Mouse (Mus musculus) myocyte (in vitro differentiated cells): Measurements from ENCODE around the gene Plxna2.

Source experiments
- E2F4 ChIP-seq: IDR thresholded peaks from one replicate; pipeline ENCODE4 v1.6.1; 2011; ENCODE audit warnings: mild to moderate bottlenecking, control low read depth, moderate library complexity; ENCODE audit not compliant: insufficient read depth
- MYOG ChIP-seq, 3 experiments: IDR thresholded peaks; one replicate each; pipeline ENCODE4 v1.6.1; 2011; ENCODE audit warnings: control low read depth in 2 of 3, low read depth in 2 of 3, mild to moderate bottlenecking in 2 of 3; ENCODE audit not compliant: insufficient read length in 2 of 3, control insufficient read depth in 1 of 3, insufficient read depth in 1 of 3
- POLR2A ChIP-seq: IDR thresholded peaks from one replicate; pipeline ENCODE4 v1.6.1; 2011; ENCODE audit warnings: low read depth, mild to moderate bottlenecking, control low read depth, moderate library complexity; ENCODE audit not compliant: insufficient read length

GRCm38 (mm10) chr1:194795316-194795715 lies 177.3 kb downstream of the Plxna2 start:
- TF ChIP-seq E2F4 = no peak
- TF ChIP-seq MYOG (IDR thresholded peaks at IDR 0.05; ENCODE audit: control insufficient read depth in 1 of 3, insufficient read depth in 1 of 3, insufficient read length in 2 of 3, low read depth in 2 of 3) = no peak
- TF ChIP-seq POLR2A = no peak
